Mouse (Mus musculus): ENCODE data around the gene Arhgef28. TPM values are rescaled to one million over a fixed set of nuclear protein-coding genes. Genes with fewer than 3 reads are reported as not detected.

The Arhgef28 gene
- total and polyA plus RNA-seq, 3 experiments, result not detected

DNA sequence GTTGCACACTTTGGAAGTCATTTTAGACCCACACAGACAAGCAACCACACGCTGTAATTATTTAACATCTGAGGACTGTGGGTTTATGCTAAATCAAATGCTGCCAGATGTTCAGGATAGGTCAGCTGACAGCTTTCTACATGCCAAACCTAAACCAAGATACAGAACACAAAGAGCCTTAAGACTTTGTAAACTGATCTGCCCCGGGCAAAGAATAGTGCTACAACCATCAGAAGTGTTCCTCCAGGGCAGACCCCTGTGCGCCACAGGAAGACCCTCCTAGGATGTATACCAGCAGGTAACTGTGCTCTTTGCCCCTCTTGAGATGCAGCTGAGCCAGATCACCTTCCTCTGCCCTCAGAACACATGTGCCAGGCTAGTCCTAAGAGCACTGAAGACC is 111.9 kb downstream of the Arhgef28 start:
- H3K9me3 ChIP-seq (replicated peaks; ENCODE audit: insufficient read depth, low read length), result no peaks in the 10 kb centered on the region
- H3K4me3 ChIP-seq (ENCODE audit: control insufficient read depth in 1 of 2, insufficient read depth in 1 of 2, low read depth in 2 of 2, low read length in 2 of 2), result no peak overlapping the region
- no peak for DNase-seq (ENCODE audit: low read depth, low spot score)
- no peaks in the 10 kb centered on the region for H3K27me3 ChIP-seq (ENCODE audit: control insufficient read depth in 1 of 2, insufficient read depth in 2 of 2, low read length in 2 of 2)
- H3K4me1 ChIP-seq (ENCODE audit: control insufficient read depth in 1 of 2, insufficient read depth in 2 of 2, low read length in 2 of 2), result no peaks in the 10 kb centered on the region
- no peak for TF ChIP-seq MAZ (IDR thresholded peaks at IDR 0.05; ENCODE audit: low read depth, low read length)
- TF ChIP-seq HCFC1 (IDR thresholded peaks at IDR 0.05; ENCODE audit: low read depth, low read length), result no peak
- no peak for TF ChIP-seq E2F4 (IDR thresholded peaks at IDR 0.05; ENCODE audit: borderline replicate concordance, low read depth, low read length)
- no peak for TF ChIP-seq MAX (IDR thresholded peaks at IDR 0.05; ENCODE audit: low read length)
- TF ChIP-seq ZKSCAN1 (IDR thresholded peaks at IDR 0.05; ENCODE audit: low read depth, low read length), result no peak
- no peak for TF ChIP-seq KAT2A (conservative IDR thresholded peaks at IDR 0.05; ENCODE audit: low read depth, low read length)
- no peak for TF ChIP-seq TBP (IDR thresholded peaks at IDR 0.05; ENCODE audit: low read depth, low read length)
- TF ChIP-seq GATA1 (IDR thresholded peaks at IDR 0.05; ENCODE audit: low read depth, low read length), result no peak
- no peak for TF ChIP-seq EP300 (IDR thresholded peaks at IDR 0.05; ENCODE audit: low read depth in 1 of 2, low read length in 2 of 2)
- no peak for TF ChIP-seq RAD21 (IDR thresholded peaks at IDR 0.05; ENCODE audit: low read depth, low read length)
- no peak for TF ChIP-seq USF1 (IDR thresholded peaks at IDR 0.05; ENCODE audit: low read depth, low read length)
- TF ChIP-seq NELFE (IDR thresholded peaks at IDR 0.05; ENCODE audit: low read depth, low read length), result no peak
- no peak for TF ChIP-seq NRF1 (IDR thresholded peaks at IDR 0.05; ENCODE audit: insufficient read depth, low read depth, low read length, poor library complexity, severe bottlenecking)
- no peak for TF ChIP-seq JUND (IDR thresholded peaks at IDR 0.05; ENCODE audit: low read depth, low read length)
- no peak for TF ChIP-seq CHD1 (IDR thresholded peaks at IDR 0.05; ENCODE audit: low read depth, low read length)
- no peak overlapping the region for H3K9ac ChIP-seq (ENCODE audit: control insufficient read depth, low read depth, low read length, poor library complexity, severe bottlenecking)
- H3K27ac ChIP-seq (ENCODE audit: control insufficient read depth, low read depth, low read length), result no peak overlapping the region
- no peaks in the 10 kb centered on the region for H3K36me3 ChIP-seq (ENCODE audit: control insufficient read depth in 1 of 2, insufficient read depth in 2 of 2, low read length in 2 of 2)
- no peaks in the 10 kb centered on the region for H3K79me2 ChIP-seq (ENCODE audit: control insufficient read depth, insufficient read depth, low read length, poor library complexity)

- no peaks in the 10 kb centered on the region for H3K27me3 ChIP-seq (ENCODE audit: control insufficient read depth in 1 of 2, insufficient read depth in 2 of 2, low read length in 2 of 2)
- TF ChIP-seq USF2 (IDR thresholded peaks at IDR 0.05; ENCODE audit: borderline replicate concordance in 1 of 2, insufficient read depth in 1 of 2, low read depth in 1 of 2, low read length in 2 of 2), result no peak
- TF ChIP-seq EP300 (IDR thresholded peaks at IDR 0.05; ENCODE audit: low read depth in 1 of 2, low read length in 2 of 2), result no peak
- TF ChIP-seq KAT2A (conservative IDR thresholded peaks at IDR 0.05; ENCODE audit: low read depth, low read length), result no peak
- no peak for TF ChIP-seq GATA1 (IDR thresholded peaks at IDR 0.05; ENCODE audit: low read depth, low read length)
- no peak for TF ChIP-seq POLR2A (IDR thresholded peaks at IDR 0.05; ENCODE audit: control insufficient read depth in 1 of 2, insufficient read depth in 1 of 2, low read depth in 1 of 2, low read length in 2 of 2, poor library complexity in 1 of 2)
- TF ChIP-seq ZKSCAN1 (IDR thresholded peaks at IDR 0.05; ENCODE audit: low read depth, low read length), result no peak
- TF ChIP-seq RCOR1 (IDR thresholded peaks at IDR 0.05; ENCODE audit: low read depth, low read length), result no peak
- TF ChIP-seq MAZ (IDR thresholded peaks at IDR 0.05; ENCODE audit: low read depth, low read length), result no peak
- TF ChIP-seq TBP (IDR thresholded peaks at IDR 0.05; ENCODE audit: low read depth, low read length), result no peak
- H3K9me3 ChIP-seq (replicated peaks; ENCODE audit: insufficient read depth, low read length), result no peaks in the 10 kb centered on the region
- H3K27ac ChIP-seq (ENCODE audit: control insufficient read depth, low read depth, low read length), result no peak overlapping the region
- no peaks in the 10 kb centered on the region for H3K4me1 ChIP-seq (ENCODE audit: control insufficient read depth in 1 of 2, insufficient read depth in 2 of 2, low read length in 2 of 2)
- H3K36me3 ChIP-seq (ENCODE audit: control insufficient read depth in 1 of 2, insufficient read depth in 2 of 2, low read length in 2 of 2), result no peaks in the 10 kb centered on the region
- H3K9ac ChIP-seq (ENCODE audit: control insufficient read depth, low read depth, low read length, poor library complexity, severe bottlenecking), result no peak overlapping the region
- H3K79me2 ChIP-seq (ENCODE audit: control insufficient read depth, insufficient read depth, low read length, poor library complexity), result no peaks in the 10 kb centered on the region
- no peak for DNase-seq (ENCODE audit: low read depth, low spot score)
- no peak overlapping the region for H3K4me3 ChIP-seq (ENCODE audit: control insufficient read depth in 1 of 2, insufficient read depth in 1 of 2, low read depth in 2 of 2, low read length in 2 of 2)
These were observed 112.8 kb downstream of the Arhgef28 start for GRCm38 (mm10) chr13:98093483-98093882.
